Mouse (Mus musculus): ENCODE measurements at regions not wholly inside any gene's neighbourhood (a gene's known extent, or its start where the extent isn't known, plus 50 kb on each side); places are given as distances from the start of the nearest gene placed in this dataset.

DNA sequence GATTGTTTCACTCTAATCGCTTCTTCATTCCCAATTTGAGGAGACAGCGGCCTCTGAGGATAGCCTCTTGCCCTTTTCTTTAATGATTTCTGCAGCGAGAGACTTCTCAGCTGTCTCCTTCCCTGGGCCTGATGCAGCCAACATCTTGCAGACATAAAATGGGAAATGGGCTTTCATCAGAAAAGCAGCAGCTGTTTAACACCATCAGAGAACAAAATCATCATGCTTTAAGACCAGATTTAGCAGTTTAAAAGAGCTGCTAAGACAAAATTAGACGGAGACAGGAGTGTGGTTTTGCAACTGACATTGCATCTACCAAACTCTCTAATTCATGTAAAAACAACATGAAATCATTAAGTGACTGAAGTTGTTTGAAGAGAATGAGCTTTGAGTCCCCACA, 431.2 kb upstream of the Gm10295 start:
- Histone ChIP-seq H3K4me1 (ENCODE audit: control insufficient read depth, insufficient read depth, low read length) (no peaks in the 10 kb centered on the region), H3K4me3 (no peak overlapping the region), H3K27me3 (ENCODE audit: control insufficient read depth, insufficient read depth, low read length) (no peaks in the 10 kb centered on the region), H3K27ac (no peak overlapping the region), H3K79me2 (replicated peaks; ENCODE audit: control insufficient read depth, insufficient read depth, low read length) (no peaks in the 10 kb centered on the region), H3K36me3 (ENCODE audit: control insufficient read depth, insufficient read depth, low read length) (no peaks in the 10 kb centered on the region), H3K9ac (ENCODE audit: low read depth, low read length) (no peak overlapping the region)
- intact Hi-C loops (cut with DNase I), result no loop called here
- 80% methylated on average over 4 of the region's 4 CpGs for WGBS
- TF ChIP-seq CTCF (IDR thresholded peaks at IDR 0.05), result no peak
- TF ChIP-seq POLR2A (IDR thresholded peaks at IDR 0.05; ENCODE audit: insufficient read depth, low read depth, low read length), result no peak
- TF ChIP-seq EP300 (IDR thresholded peaks at IDR 0.05; ENCODE audit: insufficient read depth, low read depth, low read length), result no peak
- no peak for DNase-seq

DNA sequence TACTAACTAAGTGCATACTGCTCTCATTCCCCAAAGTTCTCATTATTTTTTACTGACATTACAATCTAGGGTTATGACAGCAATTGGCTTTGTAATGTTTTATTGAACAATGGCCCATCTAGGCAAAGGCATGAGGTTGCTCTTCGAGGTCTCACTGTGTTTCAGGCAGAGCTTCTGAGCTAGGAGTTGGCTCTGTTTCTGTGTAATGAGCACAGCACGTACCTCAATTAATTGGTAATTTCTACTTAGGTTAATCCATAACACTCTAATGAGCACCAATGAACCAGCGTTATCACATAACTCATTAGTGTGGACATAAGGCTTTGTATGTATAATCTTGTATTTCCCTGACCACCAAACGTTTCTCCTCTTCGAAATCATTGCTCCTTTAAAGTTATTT, 398.6 kb upstream of the Gm10295 start:
- Histone ChIP-seq H3K4me1 (ENCODE audit: control insufficient read depth, insufficient read depth, low read length) (no peaks in the 10 kb centered on the region; the same call in 1 of the 2 replicates), H3K79me2 (replicated peaks; ENCODE audit: control insufficient read depth, insufficient read depth, low read length) (no peaks in the 10 kb centered on the region), H3K36me3 (ENCODE audit: control insufficient read depth, insufficient read depth, low read length) (no peaks in the 10 kb centered on the region), H3K27me3 (ENCODE audit: control insufficient read depth, insufficient read depth, low read length) (no peaks in the 10 kb centered on the region), H3K9ac (ENCODE audit: low read depth, low read length) (no peak overlapping the region), H3K4me3 (no peak overlapping the region), H3K27ac (no peak overlapping the region)
- 84% methylated on average over 5 of the region's 5 CpGs for WGBS
- TF ChIP-seq POLR2A (IDR thresholded peaks at IDR 0.05; ENCODE audit: insufficient read depth, low read depth, low read length) (no peak), CTCF (IDR thresholded peaks at IDR 0.05) (no peak), EP300 (IDR thresholded peaks at IDR 0.05; ENCODE audit: insufficient read depth, low read depth, low read length) (no peak)
- DNase-seq, result no peak
- intact Hi-C loops (cut with DNase I), result no loop called here

DNA sequence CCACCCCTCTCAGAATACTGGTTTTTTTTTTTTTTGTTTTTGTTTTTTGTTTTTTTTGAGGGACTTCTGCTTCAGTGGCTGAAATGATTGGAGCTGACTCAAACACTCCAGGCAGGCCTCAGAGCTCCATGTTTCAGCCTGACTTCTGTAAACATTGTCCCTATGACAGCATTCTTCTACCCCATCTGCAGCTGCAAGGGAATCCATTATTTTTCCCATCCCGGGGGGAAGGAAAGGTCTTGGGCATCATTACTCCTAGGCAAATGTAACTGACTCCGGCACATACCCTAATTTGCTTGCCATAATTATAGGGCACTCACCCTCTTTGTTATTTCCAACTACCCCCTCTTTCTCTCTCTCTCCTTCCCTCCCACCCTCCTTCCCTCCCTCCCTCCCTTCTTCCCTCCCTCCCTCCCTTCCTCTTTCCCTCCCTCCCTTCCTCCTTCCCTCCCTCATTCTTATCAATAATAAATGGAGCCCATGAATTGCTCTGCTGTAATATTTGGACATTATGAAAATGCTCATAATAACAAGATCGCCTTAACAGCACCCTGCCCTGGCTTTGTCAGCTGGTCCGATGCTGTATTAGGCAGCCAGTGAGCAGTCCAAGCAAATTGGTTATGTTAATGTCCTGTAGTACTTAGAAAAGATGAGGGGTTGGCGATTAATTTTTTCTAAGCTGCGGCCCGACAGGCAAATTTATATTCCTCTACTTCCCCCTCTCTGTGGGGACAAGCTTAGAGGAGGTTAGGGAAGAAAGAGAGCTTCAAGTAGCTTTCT, 395.0 kb upstream of the Gm10295 start:
- TF ChIP-seq CTCF (IDR thresholded peaks at IDR 0.05), result no peak
- no peak for TF ChIP-seq POLR2A (IDR thresholded peaks at IDR 0.05; ENCODE audit: insufficient read depth, low read depth, low read length)
- TF ChIP-seq EP300 (IDR thresholded peaks at IDR 0.05; ENCODE audit: insufficient read depth, low read depth, low read length), result no peak
- no peaks in the 10 kb centered on the region for H3K4me1 ChIP-seq (ENCODE audit: control insufficient read depth, insufficient read depth, low read length)
- H3K4me3 ChIP-seq, result no peak overlapping the region
- intact Hi-C loops (cut with DNase I), result no loop called here
- H3K79me2 ChIP-seq (replicated peaks; ENCODE audit: control insufficient read depth, insufficient read depth, low read length), result no peaks in the 10 kb centered on the region
- WGBS, result 86% methylated on average over 7 of the region's 7 CpGs
- no peak overlapping the region for H3K9ac ChIP-seq (ENCODE audit: low read depth, low read length)
- no peak for DNase-seq
- H3K27ac ChIP-seq, result no peak overlapping the region
- no peaks in the 10 kb centered on the region for H3K27me3 ChIP-seq (ENCODE audit: control insufficient read depth, insufficient read depth, low read length)
- H3K36me3 ChIP-seq (ENCODE audit: control insufficient read depth, insufficient read depth, low read length), result no peaks in the 10 kb centered on the region

DNA sequence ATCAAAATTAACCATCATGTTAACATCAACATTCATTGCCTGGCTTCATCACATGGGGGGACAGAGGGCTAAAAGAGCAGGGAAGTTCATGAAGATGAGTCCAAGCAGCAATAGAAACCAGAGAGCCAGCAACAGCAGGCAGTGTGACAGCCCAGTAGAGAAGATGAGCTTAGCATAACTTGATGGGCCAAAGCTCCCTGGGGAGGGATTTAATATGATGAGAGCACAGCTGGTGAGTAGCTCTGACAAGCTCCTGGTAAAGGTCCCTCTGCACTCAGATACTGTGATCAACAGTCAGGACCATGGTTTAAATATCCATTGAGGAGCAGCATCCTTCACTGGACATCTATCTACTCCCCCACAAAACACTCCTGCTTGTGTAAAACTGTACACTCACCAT, 377.2 kb upstream of the Gm10295 start:
- Histone ChIP-seq H3K27ac (no peak overlapping the region), H3K4me1 (ENCODE audit: control insufficient read depth, insufficient read depth, low read length) (no peaks in the 10 kb centered on the region), H3K9ac (ENCODE audit: low read depth, low read length) (no peak overlapping the region), H3K4me3 (no peak overlapping the region), H3K79me2 (replicated peaks; ENCODE audit: control insufficient read depth, insufficient read depth, low read length) (no peaks in the 10 kb centered on the region), H3K36me3 (ENCODE audit: control insufficient read depth, insufficient read depth, low read length) (no peaks in the 10 kb centered on the region), H3K27me3 (ENCODE audit: control insufficient read depth, insufficient read depth, low read length) (no peaks in the 10 kb centered on the region)
- no peak for DNase-seq
- TF ChIP-seq EP300 (IDR thresholded peaks at IDR 0.05; ENCODE audit: insufficient read depth, low read depth, low read length) (no peak), POLR2A (IDR thresholded peaks at IDR 0.05; ENCODE audit: insufficient read depth, low read depth, low read length) (no peak)
- intact Hi-C loops (cut with DNase I), result no loop called here

DNA sequence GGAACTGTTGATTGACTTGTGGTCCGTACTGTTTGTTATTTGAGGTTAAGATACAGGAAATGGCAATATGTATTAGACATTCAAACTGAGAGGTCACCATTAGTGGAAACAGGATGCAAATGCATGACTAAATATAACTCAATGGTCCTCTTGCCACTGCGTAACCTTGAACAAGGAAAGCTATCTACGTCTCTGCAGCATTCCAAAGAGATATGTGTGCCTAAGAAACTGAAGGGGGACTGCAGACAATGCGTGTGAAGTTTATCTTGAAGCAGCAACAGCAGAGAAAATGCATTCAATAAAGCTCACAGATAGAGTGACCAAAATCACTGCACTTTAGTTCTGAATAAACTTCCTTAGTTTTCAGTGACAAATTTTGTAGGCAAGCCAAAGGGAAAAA, 356.9 kb upstream of the Gm10295 start:
- peaks cover 2% of the 10 kb centered on the region; the same call in 1 of the 2 replicates for H3K36me3 ChIP-seq (ENCODE audit: control insufficient read depth, insufficient read depth, low read length)
- H3K9ac ChIP-seq (ENCODE audit: low read depth, low read length), result no peak overlapping the region
- peaks cover 4% of the 10 kb centered on the region for H3K4me1 ChIP-seq (ENCODE audit: control insufficient read depth, insufficient read depth, low read length)
- TF ChIP-seq POLR2A (IDR thresholded peaks at IDR 0.05; ENCODE audit: insufficient read depth, low read depth, low read length) (no peak), CTCF (IDR thresholded peaks at IDR 0.05) (no peak), EP300 (IDR thresholded peaks at IDR 0.05; ENCODE audit: insufficient read depth, low read depth, low read length) (no peak)
- H3K4me3 ChIP-seq, result no peak overlapping the region
- no peak overlapping the region for H3K27ac ChIP-seq
- WGBS, result 19% methylated on average over 4 of the region's 4 CpGs
- H3K27me3 ChIP-seq (ENCODE audit: control insufficient read depth, insufficient read depth, low read length), result 0 out of 2 replicates have a peak, but pooled peaks cover 2% of the 10 kb centered on the region
- no peak for DNase-seq
- no peaks in the 10 kb centered on the region for H3K79me2 ChIP-seq (replicated peaks; ENCODE audit: control insufficient read depth, insufficient read depth, low read length)
- intact Hi-C loops (cut with DNase I), result loop anchor here (5.0 to 10.0 kb wide), 4 partner anchors 159 to 1363 kb away; no protein-coding TSS in a partner anchor

DNA sequence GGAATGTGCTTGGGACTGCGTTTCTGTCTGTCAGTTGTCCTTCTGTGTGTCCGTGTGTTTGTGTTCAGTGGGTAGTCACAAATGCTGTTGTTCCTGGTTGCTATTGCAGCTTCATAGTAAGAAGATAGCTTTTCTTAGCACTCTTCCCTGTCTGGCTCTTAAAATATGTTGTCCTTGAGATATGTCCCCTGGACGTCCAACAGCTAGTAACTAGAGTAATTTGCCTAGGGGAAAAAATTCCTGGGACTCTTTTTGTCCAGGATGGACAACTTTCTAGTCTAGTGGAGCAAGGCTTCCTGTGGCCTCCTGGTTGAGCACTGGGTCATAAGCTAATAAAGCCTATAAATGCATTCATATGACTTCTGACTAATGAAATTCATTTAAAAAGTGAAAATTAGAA, 354.9 kb upstream of the Gm10295 start:
- Histone ChIP-seq H3K27ac (peak overlapping the region; percentile 73), H3K9ac (ENCODE audit: low read depth, low read length) (no peak overlapping the region; the same call in 1 of the 2 replicates), H3K4me3 (no peak overlapping the region), H3K4me1 (ENCODE audit: control insufficient read depth, insufficient read depth, low read length) (peaks cover 4% of the 10 kb centered on the region), H3K27me3 (ENCODE audit: control insufficient read depth, insufficient read depth, low read length) (0 out of 2 replicates have a peak, but pooled peaks cover 2% of the 10 kb centered on the region), H3K79me2 (replicated peaks; ENCODE audit: control insufficient read depth, insufficient read depth, low read length) (no peaks in the 10 kb centered on the region), H3K36me3 (ENCODE audit: control insufficient read depth, insufficient read depth, low read length) (peaks cover 2% of the 10 kb centered on the region; the same call in 1 of the 2 replicates)
- WGBS, result 47% methylated on average over 3 of the region's 3 CpGs
- intact Hi-C loops (cut with DNase I), result loop anchor here (5.0 to 10.0 kb wide), 4 partner anchors 161 to 1361 kb away; no protein-coding TSS in a partner anchor
- TF ChIP-seq CTCF (IDR thresholded peaks at IDR 0.05) (no peak), EP300 (IDR thresholded peaks at IDR 0.05; ENCODE audit: insufficient read depth, low read depth, low read length) (no peak), POLR2A (IDR thresholded peaks at IDR 0.05; ENCODE audit: insufficient read depth, low read depth, low read length) (no peak)
- no peak for DNase-seq

All from heart, adult 2 months (tissue).